8 mouse cellular contexts compared by ENCODE assay signal in genomic region chr10:111972542-111973361, GRCm38 (mm10). TPM values are rescaled to one million over a fixed set of nuclear protein-coding genes. Genes with fewer than 3 reads are reported as not detected.
DNase-seq lines count a peak whose midpoint lies in the region; ATAC-seq lines count a peak whose summit lies in the region.

Gene Krr1, plus strand, starts transcription at chr10:111972664.

- H3K4me1 ChIP-seq in brown adipose tissue, adult 24 weeks (ENCODE audit: control insufficient read depth, insufficient read depth, insufficient read length, low read length), result peaks cover 4% of the 10 kb centered on the region; the same call in 1 of the 2 replicates
- peaks cover 9% of the 10 kb centered on the region for H3K4me1 ChIP-seq in heart, embryonic 13.5 days
- H3K4me1 ChIP-seq in liver, embryonic 12.5 days, result peaks cover 14% of the 10 kb centered on the region
- H3K4me1 ChIP-seq in stomach, embryonic 15.5 days, result peaks cover 6% of the 10 kb centered on the region; the same call in 1 of the 2 replicates

- H3K9me3 ChIP-seq in heart, embryonic 13.5 days, result no peaks in the 10 kb centered on the region
- no peaks in the 10 kb centered on the region for H3K9me3 ChIP-seq in liver, embryonic 12.5 days (replicated peaks)
- no peaks in the 10 kb centered on the region for H3K9me3 ChIP-seq in stomach, embryonic 15.5 days

- peak within 1 kb of the TSS; percentile 78 for H3K4me3 ChIP-seq in brown adipose tissue, adult 24 weeks (ENCODE audit: insufficient read depth, low read depth, low read length)
- H3K4me3 ChIP-seq in heart, embryonic 13.5 days, result peak within 1 kb of the TSS; percentile 81
- peak within 1 kb of the TSS; percentile 85 for H3K4me3 ChIP-seq in liver, embryonic 12.5 days
- peak within 1 kb of the TSS; percentile 75 for H3K4me3 ChIP-seq in stomach, embryonic 15.5 days (replicated peaks)

- peaks cover 17% of the 10 kb centered on the region for H3K36me3 ChIP-seq in heart, embryonic 13.5 days
- peaks cover 27% of the 10 kb centered on the region for H3K36me3 ChIP-seq in liver, embryonic 12.5 days
- H3K36me3 ChIP-seq in stomach, embryonic 15.5 days, result no peaks in the 10 kb centered on the region; the same call in 1 of the 2 replicates

- peak within 1 kb of the TSS; percentile 84 for H3K4me2 ChIP-seq in heart, embryonic 13.5 days
- peak within 1 kb of the TSS; percentile 80 for H3K4me2 ChIP-seq in liver, embryonic 12.5 days
- H3K4me2 ChIP-seq in stomach, embryonic 15.5 days, result peak within 1 kb of the TSS; percentile 66

- DNase-seq in CD4-positive, CD25-positive, alpha-beta regulatory T cell, adult 2 months (ENCODE audit: low read depth, low spot score), result peak; percentile 98
- DNase-seq in fat pad, adult 2 months (ENCODE audit: extremely low read depth, low read depth, low spot score), result peak; percentile 78
- DNase-seq in kidney, postnatal 10 days, result peak; percentile 92
- DNase-seq in natural killer cell, adult 2 months (ENCODE audit: low spot score in 2 of 2), result peak; percentile 87 to 89

- peak within 1 kb of the TSS; percentile 93 for H3K9ac ChIP-seq in heart, embryonic 13.5 days
- H3K9ac ChIP-seq in liver, embryonic 12.5 days, result peak within 1 kb of the TSS; percentile 83
- H3K9ac ChIP-seq in stomach, embryonic 15.5 days, result peak within 1 kb of the TSS; percentile 62

- peak within 1 kb of the TSS; percentile 63 for H3K27ac ChIP-seq in brown adipose tissue, adult 24 weeks (replicated peaks; ENCODE audit: low read depth, low read length)
- H3K27ac ChIP-seq in heart, embryonic 13.5 days (replicated peaks), result peak within 1 kb of the TSS; percentile 69
- peak within 1 kb of the TSS; percentile 72 for H3K27ac ChIP-seq in liver, embryonic 12.5 days
- peak within 1 kb of the TSS; percentile 69; the same call in 1 of the 2 replicates for H3K27ac ChIP-seq in stomach, embryonic 15.5 days

- H3K27me3 ChIP-seq in heart, embryonic 13.5 days (replicated peaks), result 0 out of 2 replicates have a peak, but pooled peaks cover 4% of the 10 kb centered on the region
- H3K27me3 ChIP-seq in liver, embryonic 12.5 days (replicated peaks), result no peaks in the 10 kb centered on the region; the same call in 1 of the 2 replicates
- H3K27me3 ChIP-seq in stomach, embryonic 15.5 days (replicated peaks), result no peaks in the 10 kb centered on the region

- under 1% methylated on average over 51 of the region's 51 CpGs for WGBS in heart, embryonic 13.5 days
- under 1% methylated on average over 51 of the region's 51 CpGs for WGBS in liver, embryonic 12.5 days (ENCODE audit: insufficient replicate concordance)
- whole genome bisulfite sequencing in stomach, embryonic 15.5 days, result under 1% methylated on average over 51 of the region's 51 CpGs

- ATAC-seq in heart, embryonic 13.5 days (ENCODE audit: extremely low read depth, insufficient number of reproducible peaks, low FRiP score, low TSS enrichment), result peak; percentile 94
- peak; percentile 98 for ATAC-seq in liver, embryonic 12.5 days
- ATAC-seq in stomach, embryonic 15.5 days (ENCODE audit: insufficient read depth, low FRiP score, low read depth), result peak; percentile 97

RNA-seq across cellular contexts. Expression of gene Krr1, which starts in this region (rescaled TPM):
- polyA plus RNA-seq in brown adipose tissue, adult 24 weeks (2012; ENCODE audit: insufficient read depth, insufficient read length, missing spikeins), result 16.0 and 17.2 TPM in 2 replicates
- 22.7 and 25.9 TPM in 2 replicates for polyA plus RNA-seq in heart, embryonic 13.5 days (2015; fragmentation: Nextera tagmentation; extraction: Ambion mirVana)
- 37.1 and 40.0 TPM in 2 replicates for polyA plus RNA-seq in liver, embryonic 12.5 days (2016; fragmentation: Nextera tagmentation; extraction: Ambion mirVana)
- polyA plus RNA-seq in stomach, embryonic 15.5 days (2015; fragmentation: Nextera tagmentation; extraction: Ambion mirVana), result 39.4 and 39.7 TPM in 2 replicates

Comparison
In these comparisons a context has a peak if more than half of its experiments do, and no peak if none do; other contexts are left out.
1. Peak in every context shown above with its lines: DNase-seq, ATAC-seq, H3K4me3 ChIP-seq and H3K27ac ChIP-seq.